Mouse (Mus musculus) stomach, embryonic 14.5 days (tissue): ENCODE results near the gene Arl13a. TPM values are rescaled to one million over a fixed set of nuclear protein-coding genes. Genes with fewer than 3 reads are reported as not detected.

Experiments
- ATAC-seq: fragments of 200-750 bp; cut with Nextera tagmentation; 2 replicates; pipeline ENCODE4 v1.8.0; 2017; ENCODE audit warnings: low read depth, moderate TSS enrichment; ENCODE audit not compliant: insufficient number of reproducible peaks, insufficient read depth, low FRiP score
- H3K27ac ChIP-seq: fragments of 300-500 bp; sonication (generic); 2 replicates; pipeline ENCODE4 v1.5.1; 2014; ENCODE audit warnings: mild to moderate bottlenecking, low read length, moderate library complexity, mixed read lengths
- H3K27me3 ChIP-seq: fragments of 300-500 bp; sonication (generic); 2 replicates; pipeline ENCODE4 v1.6.1; 2014; ENCODE audit warnings: low read length, control low read depth, mixed read lengths; ENCODE audit not compliant: control insufficient read depth, insufficient read depth
- H3K36me3 ChIP-seq: fragments of 300-500 bp; sonication (generic); 2 replicates; pipeline ENCODE4 v1.6.1; 2014; ENCODE audit warnings: mild to moderate bottlenecking, control low read depth, low read length, moderate library complexity, mixed read lengths; ENCODE audit not compliant: control insufficient read depth, insufficient read depth
- H3K4me1 ChIP-seq: fragments of 300-500 bp; sonication (generic); 2 replicates; pipeline ENCODE4 v1.6.1; 2014; ENCODE audit warnings: low read length, control low read depth, mixed read lengths; ENCODE audit not compliant: control insufficient read depth, insufficient read depth
- H3K4me2 ChIP-seq: fragments of 300-500 bp; sonication (generic); replicated peaks from 2 replicates; pipeline ENCODE4 v1.6.1; 2014; ENCODE audit warnings: low read depth, low read length, control low read depth
- H3K4me3 ChIP-seq: fragments of 300-500 bp; sonication (generic); 2 replicates; pipeline ENCODE4 v1.5.1; 2014; ENCODE audit warnings: low read depth, low read length, control low read depth
- H3K9ac ChIP-seq: fragments of 300-500 bp; sonication (generic); replicated peaks from 2 replicates; pipeline ENCODE4 v1.6.1; 2014; ENCODE audit warnings: low read depth, mild to moderate bottlenecking, control low read depth, low read length, moderate library complexity, mixed read lengths
- H3K9me3 ChIP-seq: fragments of 300-500 bp; sonication (generic); 2 replicates; pipeline ENCODE4 v1.6.1; 2016; ENCODE audit warnings: low read depth, low read length, control low read depth; ENCODE audit not compliant: control insufficient read depth
- WGBS: fragments of 180-500 bp; shearing (Covaris S2); extraction: QIAGEN DNeasy Blood & Tissue Kit; methylation state at CpG from one replicate; pipeline ENCODE4 v1.1.7; 2014; 5-methylcytosine and 5-hydroxymethylcytosine counted together
- polyA plus RNA-seq: library from polyadenylated mRNA; unstranded; fragments of >200 nt; fragmentation: Nextera tagmentation; extraction: Ambion mirVana; gene quantifications from 2 replicates; pipeline ENCODE4 v1.2.1, GENCODE M21; 2014

Arl13a gene
- polyA plus RNA-seq, 1 experiment from 2014 or later = not detected

- Histone ChIP-seq H3K4me3 (no peak overlapping the region), H3K9me3 (no peaks in the 10 kb centered on the region), H3K27ac (no peak overlapping the region), H3K36me3 (no peaks in the 10 kb centered on the region), H3K4me1 (no peaks in the 10 kb centered on the region), H3K4me2 (no peak overlapping the region), H3K9ac (no peak overlapping the region), H3K27me3 (no peaks in the 10 kb centered on the region)
- no peak for ATAC-seq
- WGBS = 70% methylated on average over 10 of the region's 10 CpGs
These were observed 58.6 kb downstream of the Arl13a start for GRCm38 (mm10) chrX:134245946-134246345.

- no peaks in the 10 kb centered on the region for H3K36me3 ChIP-seq
- H3K4me2 ChIP-seq = no peak overlapping the region
- H3K27me3 ChIP-seq = no peaks in the 10 kb centered on the region
- ATAC-seq = no peak
- 47% methylated on average over 2 of the region's 2 CpGs for WGBS
- no peak overlapping the region for H3K27ac ChIP-seq
- no peaks in the 10 kb centered on the region for H3K9me3 ChIP-seq
- H3K9ac ChIP-seq = no peak overlapping the region
- H3K4me1 ChIP-seq = no peaks in the 10 kb centered on the region
- no peak overlapping the region for H3K4me3 ChIP-seq
These were observed 60.9 kb downstream of the Arl13a start for GRCm38 (mm10) chrX:134248202-134248601.

Other genes with a start within 250 kb of the Arl13a start
- gene Sytl4, start 205.7 kb upstream of the Arl13a start, polyA plus RNA-seq = 5.3 and 6.5 TPM in 2 replicates
- gene Cstf2, start 128.3 kb upstream of the Arl13a start, polyA plus RNA-seq = 47.3 and 49.5 TPM in 2 replicates
- 0.30 and 0.53 TPM in 2 replicates for gene Xkrx, start 25.4 kb upstream of the Arl13a start, polyA plus RNA-seq
- 0.15 and 0.45 TPM in 2 replicates for gene Nox1, start 34.5 kb downstream of the Arl13a start, polyA plus RNA-seq
- gene Trmt2b, start 89.5 kb downstream of the Arl13a start, polyA plus RNA-seq = 26.5 TPM in 2 replicates
- 5.1 and 5.3 TPM in 2 replicates for gene Tmem35a, start 107.7 kb downstream of the Arl13a start, polyA plus RNA-seq
- gene Cenpi, start 120.6 kb downstream of the Arl13a start, polyA plus RNA-seq = 35.0 and 40.0 TPM in 2 replicates
- gene Drp2, start 217.1 kb downstream of the Arl13a start, polyA plus RNA-seq = 2.2 and 2.8 TPM in 2 replicates